ENCODE assay signal across 14 mouse cellular contexts in the genomic region with DNA sequence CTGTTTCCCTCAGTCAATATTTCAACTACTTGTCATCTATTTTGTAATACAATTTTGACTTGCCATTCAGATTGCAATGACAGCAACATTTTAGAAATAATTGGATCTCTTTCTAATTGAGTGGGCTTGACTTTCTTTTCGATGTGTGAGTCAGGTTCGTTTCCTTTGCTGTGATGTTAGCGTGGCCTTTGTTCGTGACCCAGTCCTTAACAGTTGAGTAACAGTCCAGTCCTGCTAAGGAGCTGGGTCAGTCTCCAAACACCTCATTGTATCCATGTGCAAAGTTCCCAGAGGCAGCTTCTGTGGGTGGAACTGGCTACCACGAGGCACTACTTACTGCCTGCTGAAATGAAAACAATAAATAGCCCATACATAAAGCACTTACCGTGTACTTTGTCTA.
"Had no signal": no experiment of that assay in that cellular context is flagged by ENCODE, and none has a peak within 500 bp of the region (broad histone marks: within the 10 kb centered on the region; RNA-seq: fewer than 3 reads in every experiment).

No protein-coding gene starts in this region.

- H3K36me3 ChIP-seq: limb, embryonic 12.5 days; liver, embryonic 13.5 days; midbrain, embryonic 13.5 days; neural tube, embryonic 12.5 days had no signal

- H3K4me2 ChIP-seq: limb, embryonic 12.5 days; liver, embryonic 13.5 days; midbrain, embryonic 13.5 days; neural tube, embryonic 12.5 days had no signal

- DNase-seq: kidney, adult 9 months; kidney, postnatal 36 days; layer of hippocampus, postnatal 36 days; liver; liver, embryonic 13.5 days; liver, postnatal 0 days; right cerebral cortex, postnatal 4 days; spleen, adult 18-20 months; thymus, adult 2 months; thymus, postnatal 25 days had no signal

- ATAC-seq: liver, postnatal 0 days; midbrain, embryonic 13.5 days had no signal

- H3K9ac ChIP-seq: limb, embryonic 12.5 days; liver, embryonic 13.5 days; liver, postnatal 0 days; midbrain, embryonic 13.5 days; neural tube, embryonic 12.5 days had no signal

- H3K4me1 ChIP-seq: liver, embryonic 13.5 days; midbrain, embryonic 13.5 days; neural tube, embryonic 12.5 days had no signal

- H3K27me3 ChIP-seq: limb, embryonic 12.5 days; liver, embryonic 13.5 days; midbrain, embryonic 13.5 days; neural tube, embryonic 12.5 days had no signal

- H3K27ac ChIP-seq: kidney, postnatal 0 days; limb, embryonic 12.5 days; liver, embryonic 13.5 days; midbrain, embryonic 13.5 days; neural tube, embryonic 12.5 days had no signal

- H3K4me3 ChIP-seq: limb, embryonic 12.5 days; liver, embryonic 13.5 days; midbrain, embryonic 13.5 days; neural tube, embryonic 12.5 days had no signal

- H3K9me3 ChIP-seq: liver, embryonic 13.5 days; midbrain, embryonic 13.5 days; neural tube, embryonic 12.5 days had no signal
